Mouse (Mus musculus) thymus, postnatal 25 days (tissue): ENCODE data around the gene Mpp1.
A peak's percentile ranks its signal among the peaks of the same experiment; 100 is the strongest.

Source experiments
- DNase-seq: peaks from one replicate; pipeline ENCODE4 v3.0.0; 2022

Mpp1 gene

DNA sequence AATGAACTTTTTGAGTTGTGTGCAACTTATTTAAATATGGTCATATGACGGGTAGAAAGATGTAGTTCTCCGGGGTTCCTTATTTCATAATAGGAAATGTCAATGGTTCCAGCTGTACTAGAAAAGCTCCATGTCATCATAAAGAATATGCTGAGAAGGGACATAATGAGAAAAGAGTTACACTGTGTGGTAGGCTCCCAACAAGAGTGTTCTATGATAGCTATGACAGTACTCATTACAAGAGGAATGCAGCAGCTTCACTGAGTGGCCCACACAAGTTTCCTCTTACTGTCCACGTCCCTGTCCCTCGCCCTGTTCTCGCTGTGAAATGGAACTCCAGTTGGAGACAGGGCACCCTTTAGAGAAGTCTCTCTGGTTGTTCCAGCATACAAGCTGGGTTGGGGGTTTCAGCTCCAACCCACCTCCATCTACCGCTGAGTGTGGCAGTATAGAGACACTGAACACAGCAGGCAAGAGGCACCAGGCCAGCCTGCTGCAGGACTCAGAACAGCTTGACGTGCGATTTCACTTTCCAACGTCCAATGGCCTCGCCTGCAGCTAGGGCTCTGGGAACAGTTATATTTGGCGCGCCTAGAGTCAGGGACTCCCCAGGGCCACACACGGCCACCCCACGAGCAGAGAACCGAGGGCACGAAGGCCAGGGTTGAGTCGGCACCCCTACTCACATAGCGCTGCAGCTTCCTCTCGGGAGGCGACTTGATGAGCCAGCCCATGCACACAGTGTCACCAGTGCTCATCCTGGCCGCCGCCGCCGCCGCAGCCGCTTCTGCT, 46.6 kb downstream of the Mpp1 start:
- DNase-seq, result no peak

GRCm38 (mm10) chrX:75082351-75082750, 48.5 kb downstream of the Mpp1 start:
- DNase-seq, result peak; percentile 18
